Mouse (Mus musculus) lung, adult 2 months (tissue): ENCODE data around the gene Sh3rf3. TPM values are rescaled to one million over a fixed set of nuclear protein-coding genes. Genes with fewer than 3 reads are reported as not detected.
A peak's percentile ranks its signal among the peaks of the same experiment; 100 is the strongest.

ENCODE experiments used
- DNase-seq: peaks from one replicate; pipeline ENCODE4 v3.0.0; 2022
- H3K4me1 ChIP-seq: fragments of 200-500 bp; 2 replicates; pipeline ENCODE4 v1.6.1; 2011; ENCODE audit warnings: low read length; ENCODE audit not compliant: control insufficient read depth, insufficient read depth
- H3K4me3 ChIP-seq: fragments of 200-500 bp; replicated peaks from 2 replicates; pipeline ENCODE3; 2011; ENCODE audit warnings: low read depth, mild to moderate bottlenecking, control low read depth, low read length; ENCODE audit errors: extremely low read depth
- CTCF ChIP-seq: fragments of 200-500 bp; IDR thresholded peaks from 2 replicates; pipeline ENCODE4 v1.5.1; 2011; ENCODE audit warnings: mild to moderate bottlenecking, low read length, control low read depth; ENCODE audit not compliant: insufficient read depth
- POLR2A ChIP-seq: fragments of 200-500 bp; IDR thresholded peaks from 2 replicates; pipeline ENCODE4 v1.6.1; 2011; ENCODE audit warnings: low read depth, mild to moderate bottlenecking, control low read depth, low read length, borderline replicate concordance; ENCODE audit errors: extremely low read depth
- WGBS: fragments of 180-500 bp; shearing (Covaris S2); methylation state at CpG from one replicate; pipeline ENCODE4 v1.1.7; 2018; 5-methylcytosine and 5-hydroxymethylcytosine counted together
- polyA plus RNA-seq: library from polyadenylated mRNA; depleted of rRNA; stranded (reverse); fragments of >200 nt; gene quantifications from 2 replicates; pipeline ENCODE4 v1.2.3, GENCODE M21; 2012

Gene Sh3rf3
- polyA plus RNA-seq, 1 experiment: 10.1 TPM

- DNase-seq: peak; percentile 48
- Histone ChIP-seq H3K4me1 (0 out of 2 replicates have a peak, but pooled peaks cover 4% of the 10 kb centered on the region), H3K4me3 (no peak overlapping the region)
- TF ChIP-seq POLR2A (no peak), CTCF (no peak)
- WGBS: 59% methylated on average over 1 of the region's 1 CpGs
Observed at GRCm38 (mm10) chr10:58972115-58972514, 159.0 kb downstream of the Sh3rf3 start.

- DNase-seq: no peak
- TF ChIP-seq CTCF: no peak
- no peak for TF ChIP-seq POLR2A
- H3K4me1 ChIP-seq: 0 out of 2 replicates have a peak, but pooled peaks cover 4% of the 10 kb centered on the region
- no peak overlapping the region for H3K4me3 ChIP-seq
- WGBS: 50% methylated on average over 5 of the region's 5 CpGs
Observed at GRCm38 (mm10) chr10:58974138-58974537, 161.0 kb downstream of the Sh3rf3 start.

- 80% methylated on average over 7 of the region's 7 CpGs for WGBS
- Histone ChIP-seq H3K4me1 (peaks cover 3% of the 10 kb centered on the region; the same call in 1 of the 2 replicates), H3K4me3 (no peak overlapping the region)
- TF ChIP-seq POLR2A: no peak
- TF ChIP-seq CTCF: no peak
- DNase-seq: no peak
Observed at GRCm38 (mm10) chr10:58979320-58979959, 166.3 kb downstream of the Sh3rf3 start.

GRCm38 (mm10) chr10:58981674-58982329 is 168.6 kb downstream of the Sh3rf3 start:
- Histone ChIP-seq H3K4me3 (no peak overlapping the region), H3K4me1 (peaks cover 3% of the 10 kb centered on the region; the same call in 1 of the 2 replicates)
- TF ChIP-seq CTCF (no peak), POLR2A (no peak)
- WGBS: 77% methylated on average over 9 of the region's 9 CpGs
- DNase-seq: peak; percentile 12

- no peak overlapping the region for H3K4me3 ChIP-seq
Observed at GRCm38 (mm10) chr10:58982546-58983154, 169.5 kb downstream of the Sh3rf3 start.

GRCm38 (mm10) chr10:58991611-58992010 is 178.5 kb downstream of the Sh3rf3 start:
- WGBS: 73% methylated on average over 3 of the region's 3 CpGs
- Histone ChIP-seq H3K4me1 (no peaks in the 10 kb centered on the region), H3K4me3 (no peak overlapping the region)
- no peak for TF ChIP-seq POLR2A
- no peak for TF ChIP-seq CTCF
- DNase-seq: no peak

More at GRCm38 (mm10) chr10:58982546-58983154, 169.5 kb downstream of the Sh3rf3 start:
- no peak for TF ChIP-seq CTCF
- TF ChIP-seq POLR2A: no peak
- 70% methylated on average over 5 of the region's 5 CpGs for WGBS
- peaks cover 3% of the 10 kb centered on the region; the same call in 1 of the 2 replicates for H3K4me1 ChIP-seq
- DNase-seq: no peak

- Histone ChIP-seq H3K4me1 (no peaks in the 10 kb centered on the region), H3K4me3 (no peak overlapping the region)
- WGBS: 63% methylated on average over 2 of the region's 2 CpGs
- no peak for TF ChIP-seq POLR2A
- TF ChIP-seq CTCF: no peak
- no peak for DNase-seq
Observed at GRCm38 (mm10) chr10:58994726-58995125, 181.6 kb downstream of the Sh3rf3 start.

- no peak for DNase-seq
- no peak overlapping the region for H3K4me3 ChIP-seq
- TF ChIP-seq POLR2A: no peak
- TF ChIP-seq CTCF: peak; percentile 32; the same call in 1 of the 2 replicates
- WGBS: 58% methylated on average over 3 of the region's 3 CpGs
- no peaks in the 10 kb centered on the region for H3K4me1 ChIP-seq
Observed at GRCm38 (mm10) chr10:58995132-58995531, 182.0 kb downstream of the Sh3rf3 start.

- Histone ChIP-seq H3K4me3 (no peak overlapping the region), H3K4me1 (no peaks in the 10 kb centered on the region)
- TF ChIP-seq CTCF (no peak), POLR2A (no peak)
- WGBS: 85% methylated on average over 9 of the region's 9 CpGs
- no peak for DNase-seq
Observed at GRCm38 (mm10) chr10:59002361-59002760, 189.2 kb downstream of the Sh3rf3 start.
